Mouse (Mus musculus): ENCODE results near the gene Macrod1. TPM values are rescaled to one million over a fixed set of nuclear protein-coding genes. Genes with fewer than 3 reads are reported as not detected.

The Macrod1 gene
- polyA plus RNA-seq, 1 experiment = 13.4 TPM

DNA sequence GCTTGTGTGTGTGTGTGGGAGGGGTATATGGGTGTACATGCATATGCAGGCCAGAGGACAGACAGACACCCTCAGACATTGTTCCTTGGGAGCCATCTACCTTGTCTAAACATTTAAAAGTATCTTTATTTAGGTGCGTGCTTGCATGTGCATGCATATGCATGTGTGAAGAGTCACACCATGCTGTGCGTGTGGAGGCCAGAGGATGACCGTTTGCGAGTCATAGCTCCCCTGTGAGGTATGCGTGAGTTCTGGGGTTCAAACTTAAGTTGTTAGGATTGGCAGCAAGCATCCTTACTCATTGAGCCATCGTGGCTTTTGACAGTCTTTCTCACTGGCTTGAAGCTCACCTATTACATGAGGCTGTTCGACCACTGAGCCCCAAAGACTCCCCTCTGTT, 21.7 kb downstream of the Macrod1 start:
- DNase-seq (ENCODE audit: low read depth in 1 of 2, low spot score in 2 of 2) = no peak
- Histone ChIP-seq H3K36me3 (ENCODE audit: control insufficient read depth, insufficient read depth, low read length) (no peaks in the 10 kb centered on the region), H3K27me3 (ENCODE audit: control insufficient read depth, insufficient read depth, low read length) (no peaks in the 10 kb centered on the region), H3K27ac (ENCODE audit: insufficient read depth, low read length) (no peak overlapping the region), H3K4me3 (ENCODE audit: extremely low read depth, insufficient read depth, insufficient read length) (no peak overlapping the region), H3K4me1 (ENCODE audit: control insufficient read depth, insufficient read depth, insufficient read length) (no peaks in the 10 kb centered on the region)
- 92% methylated on average over 7 of the region's 7 CpGs for WGBS
- no peak for TF ChIP-seq POLR2A (IDR thresholded peaks at IDR 0.05; ENCODE audit: low read depth, low read length)
- no peak for TF ChIP-seq CTCF (IDR thresholded peaks at IDR 0.05; ENCODE audit: extremely low read depth, insufficient read depth, insufficient read length, insufficient replicate concordance)

DNA sequence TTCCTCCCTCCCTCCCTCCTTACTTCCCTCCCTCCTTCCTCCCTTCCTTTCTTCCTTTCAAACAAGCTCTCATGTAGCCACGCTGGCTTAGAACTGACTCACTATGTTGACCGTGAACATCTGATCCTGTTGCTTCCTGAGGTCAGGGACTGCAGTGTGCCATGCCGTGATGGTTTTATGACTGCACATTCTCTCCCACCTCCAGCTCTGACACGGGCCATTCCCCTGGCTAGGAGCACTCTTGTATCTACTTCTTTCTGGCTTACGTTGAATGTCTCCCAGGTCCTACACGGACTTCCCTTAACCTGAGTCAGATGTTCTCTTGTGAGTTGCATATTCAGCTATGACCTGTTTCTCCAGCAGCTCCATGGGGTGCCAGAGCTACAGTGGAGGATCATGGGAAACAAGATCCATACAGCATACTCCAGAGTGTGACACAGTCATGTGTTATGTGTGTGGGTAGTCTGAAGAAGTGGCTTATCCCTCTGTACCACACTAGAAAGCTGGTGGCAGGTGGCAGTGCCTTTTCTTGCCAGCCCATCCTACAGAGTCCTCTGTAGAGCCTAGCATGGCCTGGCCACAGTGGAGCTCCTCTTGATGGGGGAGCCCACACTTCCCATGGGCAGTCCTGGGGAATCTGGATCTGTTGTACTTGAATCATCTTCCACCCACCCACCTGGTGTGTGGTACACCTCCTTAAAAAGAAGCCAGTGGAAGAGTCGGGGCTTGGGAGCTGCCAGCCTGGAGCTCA, 25.1 kb downstream of the Macrod1 start:
- no peak overlapping the region for H3K27ac ChIP-seq (ENCODE audit: insufficient read depth, low read length)
- H3K36me3 ChIP-seq (ENCODE audit: control insufficient read depth, insufficient read depth, low read length) = no peaks in the 10 kb centered on the region
- H3K27me3 ChIP-seq (ENCODE audit: control insufficient read depth, insufficient read depth, low read length) = no peaks in the 10 kb centered on the region
- WGBS = 66% methylated on average over 7 of the region's 7 CpGs
- no peaks in the 10 kb centered on the region for H3K4me1 ChIP-seq (ENCODE audit: control insufficient read depth, insufficient read depth, insufficient read length)
- no peak overlapping the region for H3K4me3 ChIP-seq (ENCODE audit: extremely low read depth, insufficient read depth, insufficient read length)
- DNase-seq (ENCODE audit: low read depth in 1 of 2, low spot score in 2 of 2) = no peak
- TF ChIP-seq POLR2A (IDR thresholded peaks at IDR 0.05; ENCODE audit: low read depth, low read length) (no peak), CTCF (IDR thresholded peaks at IDR 0.05; ENCODE audit: extremely low read depth, insufficient read depth, insufficient read length, insufficient replicate concordance) (no peak)

- H3K4me1 ChIP-seq (ENCODE audit: control insufficient read depth, insufficient read depth, insufficient read length) = no peaks in the 10 kb centered on the region
- WGBS = 86% methylated on average over 14 of the region's 14 CpGs
- no peak overlapping the region for H3K4me3 ChIP-seq (ENCODE audit: extremely low read depth, insufficient read depth, insufficient read length)
- TF ChIP-seq CTCF (IDR thresholded peaks at IDR 0.05; ENCODE audit: extremely low read depth, insufficient read depth, insufficient read length, insufficient replicate concordance) = no peak
- TF ChIP-seq POLR2A (IDR thresholded peaks at IDR 0.05; ENCODE audit: low read depth, low read length) = no peak
- no peak for DNase-seq (ENCODE audit: low read depth in 1 of 2, low spot score in 2 of 2)
- H3K36me3 ChIP-seq (ENCODE audit: control insufficient read depth, insufficient read depth, low read length) = no peaks in the 10 kb centered on the region
- no peak overlapping the region for H3K27ac ChIP-seq (ENCODE audit: insufficient read depth, low read length)
- H3K27me3 ChIP-seq (ENCODE audit: control insufficient read depth, insufficient read depth, low read length) = no peaks in the 10 kb centered on the region
Observed at GRCm38 (mm10) chr19:7083035-7083794, 26.6 kb downstream of the Macrod1 start.

DNA sequence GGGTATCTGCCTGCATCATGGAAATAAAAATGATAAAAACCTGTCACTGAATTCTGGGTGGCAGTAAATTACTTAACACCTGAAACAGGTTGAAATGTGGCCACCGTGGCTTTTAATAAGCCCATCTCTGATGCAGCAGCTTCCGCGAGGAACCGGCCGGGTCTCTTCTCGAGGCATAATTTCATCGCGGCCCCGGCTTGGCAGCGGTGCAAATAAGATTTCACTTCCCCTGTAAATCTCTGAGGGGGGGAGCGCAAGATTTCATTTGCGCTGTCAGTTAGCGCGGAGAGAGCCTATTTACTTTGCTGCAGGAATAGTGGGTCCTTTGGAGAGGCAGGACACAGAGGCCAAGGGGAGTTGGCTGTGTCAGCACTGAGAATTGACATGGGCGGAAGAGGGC, 28.1 kb downstream of the Macrod1 start:
- DNase-seq (ENCODE audit: low read depth in 1 of 2, low spot score in 2 of 2) = no peak
- Histone ChIP-seq H3K27me3 (ENCODE audit: control insufficient read depth, insufficient read depth, low read length) (no peaks in the 10 kb centered on the region), H3K4me1 (ENCODE audit: control insufficient read depth, insufficient read depth, insufficient read length) (no peaks in the 10 kb centered on the region), H3K36me3 (ENCODE audit: control insufficient read depth, insufficient read depth, low read length) (no peaks in the 10 kb centered on the region), H3K4me3 (ENCODE audit: extremely low read depth, insufficient read depth, insufficient read length) (no peak overlapping the region), H3K27ac (ENCODE audit: insufficient read depth, low read length) (no peak overlapping the region)
- TF ChIP-seq POLR2A (IDR thresholded peaks at IDR 0.05; ENCODE audit: low read depth, low read length) (no peak), CTCF (IDR thresholded peaks at IDR 0.05; ENCODE audit: extremely low read depth, insufficient read depth, insufficient read length, insufficient replicate concordance) (no peak)
- 68% methylated on average over 15 of the region's 15 CpGs for WGBS

GRCm38 (mm10) chr19:7088558-7088957, 31.9 kb downstream of the Macrod1 start:
- no peaks in the 10 kb centered on the region for H3K4me1 ChIP-seq (ENCODE audit: control insufficient read depth, insufficient read depth, insufficient read length)
- H3K27ac ChIP-seq (ENCODE audit: insufficient read depth, low read length) = no peak overlapping the region
- no peak overlapping the region for H3K4me3 ChIP-seq (ENCODE audit: extremely low read depth, insufficient read depth, insufficient read length)
- 16% methylated on average over 9 of the region's 9 CpGs for WGBS
- TF ChIP-seq POLR2A (IDR thresholded peaks at IDR 0.05; ENCODE audit: low read depth, low read length) (no peak), CTCF (IDR thresholded peaks at IDR 0.05; ENCODE audit: extremely low read depth, insufficient read depth, insufficient read length, insufficient replicate concordance) (no peak)
- no peaks in the 10 kb centered on the region for H3K27me3 ChIP-seq (ENCODE audit: control insufficient read depth, insufficient read depth, low read length)
- DNase-seq (ENCODE audit: low read depth in 1 of 2, low spot score in 2 of 2) = no peak
- no peaks in the 10 kb centered on the region for H3K36me3 ChIP-seq (ENCODE audit: control insufficient read depth, insufficient read depth, low read length)

DNA sequence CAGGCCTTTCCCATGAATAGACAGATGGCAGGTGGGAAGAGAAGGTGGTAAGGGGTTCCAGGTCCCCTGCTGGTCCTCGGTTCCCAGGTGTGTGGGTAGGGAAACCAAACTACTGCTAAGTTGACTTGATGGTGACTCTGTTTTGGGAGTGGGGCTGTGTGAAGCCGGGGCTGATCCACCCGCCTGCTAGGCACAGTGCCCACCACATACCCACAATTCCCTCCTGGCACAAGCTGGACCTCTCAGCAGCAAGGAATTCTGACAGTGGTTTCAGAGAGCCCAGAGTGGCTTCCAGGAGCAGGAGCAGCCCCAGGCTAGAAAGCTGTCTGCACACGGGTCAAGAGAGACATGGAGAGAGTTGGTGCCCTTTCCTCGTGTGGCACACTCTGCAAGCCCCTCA, 32.4 kb downstream of the Macrod1 start:
- no peak overlapping the region for H3K27ac ChIP-seq (ENCODE audit: insufficient read depth, low read length)
- H3K27me3 ChIP-seq (ENCODE audit: control insufficient read depth, insufficient read depth, low read length) = no peaks in the 10 kb centered on the region
- H3K4me1 ChIP-seq (ENCODE audit: control insufficient read depth, insufficient read depth, insufficient read length) = no peaks in the 10 kb centered on the region
- 84% methylated on average over 5 of the region's 5 CpGs for WGBS
- H3K4me3 ChIP-seq (ENCODE audit: extremely low read depth, insufficient read depth, insufficient read length) = no peak overlapping the region
- no peaks in the 10 kb centered on the region for H3K36me3 ChIP-seq (ENCODE audit: control insufficient read depth, insufficient read depth, low read length)
- no peak for DNase-seq (ENCODE audit: low read depth in 1 of 2, low spot score in 2 of 2)
- TF ChIP-seq CTCF (IDR thresholded peaks at IDR 0.05; ENCODE audit: extremely low read depth, insufficient read depth, insufficient read length, insufficient replicate concordance) (no peak), POLR2A (IDR thresholded peaks at IDR 0.05; ENCODE audit: low read depth, low read length) (no peak)

DNA sequence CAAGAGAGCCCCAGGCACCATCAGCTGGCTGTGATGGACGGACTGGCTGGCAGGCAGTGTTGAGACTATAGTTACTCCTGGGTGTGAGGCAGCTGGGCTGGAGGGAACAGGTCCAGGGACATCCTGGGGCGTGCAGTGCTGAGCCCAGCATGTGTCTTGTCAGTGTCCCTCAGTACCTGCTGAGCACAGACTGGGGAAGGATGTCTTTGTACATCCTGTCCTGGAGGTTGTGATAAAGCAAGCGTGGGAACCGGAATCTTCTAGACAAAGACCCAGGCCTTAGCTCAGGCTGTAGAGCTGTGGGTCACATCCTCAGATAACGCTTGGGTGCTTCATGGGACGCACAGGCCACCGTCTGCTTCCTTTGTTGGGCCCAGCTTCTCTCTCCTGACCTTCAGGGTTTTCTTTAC, 33.2 kb downstream of the Macrod1 start:
- WGBS = 67% methylated on average over 7 of the region's 7 CpGs
- no peak for DNase-seq (ENCODE audit: low read depth in 1 of 2, low spot score in 2 of 2)
- TF ChIP-seq CTCF (IDR thresholded peaks at IDR 0.05; ENCODE audit: extremely low read depth, insufficient read depth, insufficient read length, insufficient replicate concordance) (no peak), POLR2A (IDR thresholded peaks at IDR 0.05; ENCODE audit: low read depth, low read length) (no peak)
- H3K36me3 ChIP-seq (ENCODE audit: control insufficient read depth, insufficient read depth, low read length) = no peaks in the 10 kb centered on the region
- no peaks in the 10 kb centered on the region for H3K4me1 ChIP-seq (ENCODE audit: control insufficient read depth, insufficient read depth, insufficient read length)
- H3K27ac ChIP-seq (ENCODE audit: insufficient read depth, low read length) = no peak overlapping the region
- no peak overlapping the region for H3K4me3 ChIP-seq (ENCODE audit: extremely low read depth, insufficient read depth, insufficient read length)
- no peaks in the 10 kb centered on the region for H3K27me3 ChIP-seq (ENCODE audit: control insufficient read depth, insufficient read depth, low read length)

Measured in spleen, adult 2 months (tissue).